Mouse (Mus musculus): Measurements from ENCODE around the gene Reep1.
A peak's percentile ranks its signal among the peaks of the same experiment; 100 is the strongest.

The Reep1 gene

GRCm38 (mm10) chr6:71707511-71708501 is at the start of gene Reep1:
Gene Reep1, plus strand, starts transcription at chr6:71707561.
- DNase-seq = peak; percentile 74

GRCm38 (mm10) chr6:71658290-71658689 is 49.1 kb upstream of the Reep1 start:
- no peak for DNase-seq

- DNase-seq = no peak
These were observed 42.9 kb upstream of the Reep1 start for GRCm38 (mm10) chr6:71664511-71664910.

- peak; percentile 57 for DNase-seq
These were observed 34.2 kb upstream of the Reep1 start for GRCm38 (mm10) chr6:71673166-71673565.

GRCm38 (mm10) chr6:71678891-71679290 is 28.5 kb upstream of the Reep1 start:
- DNase-seq = no peak

- DNase-seq = no peak
These were observed 12.2 kb upstream of the Reep1 start for GRCm38 (mm10) chr6:71695150-71695549.

- no peak for DNase-seq
These were observed 11.8 kb upstream of the Reep1 start for GRCm38 (mm10) chr6:71695599-71695998.

GRCm38 (mm10) chr6:71706871-71707270 is 490 bp upstream of the Reep1 start:
- DNase-seq = no peak

GRCm38 (mm10) chr6:71708528-71708927 is 1.2 kb downstream of the Reep1 start:
- no peak for DNase-seq

GRCm38 (mm10) chr6:71710323-71710722 is 3.0 kb downstream of the Reep1 start:
- no peak for DNase-seq

GRCm38 (mm10) chr6:71711201-71711600 is 3.8 kb downstream of the Reep1 start:
- DNase-seq = no peak

- no peak for DNase-seq
These were observed 6.2 kb downstream of the Reep1 start for GRCm38 (mm10) chr6:71713532-71713931.

GRCm38 (mm10) chr6:71715006-71715405 is 7.6 kb downstream of the Reep1 start:
- no peak for DNase-seq

GRCm38 (mm10) chr6:71716434-71716833 is 9.1 kb downstream of the Reep1 start:
- DNase-seq = no peak

GRCm38 (mm10) chr6:71718322-71718721 is 11.0 kb downstream of the Reep1 start:
- DNase-seq = peak; percentile 47

GRCm38 (mm10) chr6:71719302-71719701 is 11.9 kb downstream of the Reep1 start:
- DNase-seq = peak; percentile 23

GRCm38 (mm10) chr6:71722988-71723387 is 15.6 kb downstream of the Reep1 start:
- no peak for DNase-seq

GRCm38 (mm10) chr6:71723555-71723954 is 16.2 kb downstream of the Reep1 start:
- no peak for DNase-seq

GRCm38 (mm10) chr6:71726710-71727109 is 19.3 kb downstream of the Reep1 start:
- DNase-seq = no peak

- no peak for DNase-seq
These were observed 20.9 kb downstream of the Reep1 start for GRCm38 (mm10) chr6:71728306-71728705.

- no peak for DNase-seq
These were observed 27.7 kb downstream of the Reep1 start for GRCm38 (mm10) chr6:71734910-71735599.

GRCm38 (mm10) chr6:71735600-71736010 is 28.2 kb downstream of the Reep1 start:
- DNase-seq = peak; percentile 47

- no peak for DNase-seq
These were observed 28.7 kb downstream of the Reep1 start for GRCm38 (mm10) chr6:71736101-71736500.

GRCm38 (mm10) chr6:71737202-71737601 is 29.8 kb downstream of the Reep1 start:
- DNase-seq = no peak

Measured in liver (tissue).